Mouse (Mus musculus) forebrain, postnatal 0 days (tissue): Measurements from ENCODE around the gene Rtl8b. TPM values are rescaled to one million over a fixed set of nuclear protein-coding genes. Genes with fewer than 3 reads are reported as not detected.

Source experiments
- ATAC-seq: fragments of 200-750 bp; cut with Nextera tagmentation; 2 replicates; pipeline ENCODE4 v1.8.0; 2017; ENCODE audit warnings: mild to moderate bottlenecking, moderate library complexity
- DNase-seq: peaks from one replicate; pipeline ENCODE4 v3.0.0-alpha.2; 2015
- H3K27ac ChIP-seq: fragments of 300-500 bp; sonication (generic); 2 replicates; pipeline ENCODE4 v1.5.1; 2014; ENCODE audit warnings: low read depth, mild to moderate bottlenecking, antibody characterized with exemption, low read length, moderate library complexity, mixed read lengths
- H3K27me3 ChIP-seq: fragments of 300-500 bp; sonication (generic); 2 replicates; pipeline ENCODE4 v1.6.1; 2014; ENCODE audit warnings: mild to moderate bottlenecking, low read length, mixed read lengths; ENCODE audit not compliant: insufficient read depth
- H3K36me3 ChIP-seq: fragments of 300-500 bp; sonication (generic); 2 replicates; pipeline ENCODE4 v1.6.1; 2014; ENCODE audit warnings: mild to moderate bottlenecking, moderate library complexity; ENCODE audit not compliant: insufficient read depth
- H3K4me1 ChIP-seq: fragments of 300-500 bp; sonication (generic); 2 replicates; pipeline ENCODE4 v1.6.1; 2014; ENCODE audit warnings: antibody characterized with exemption; ENCODE audit not compliant: insufficient read depth
- H3K4me2 ChIP-seq: fragments of 300-500 bp; sonication (generic); 2 replicates; pipeline ENCODE4 v1.6.1; 2014; ENCODE audit warnings: low read depth, mild to moderate bottlenecking, moderate library complexity
- H3K4me3 ChIP-seq: fragments of 300-500 bp; sonication (generic); 2 replicates; pipeline ENCODE4 v1.5.1; 2014; ENCODE audit warnings: low read depth, low read length, mixed read lengths
- H3K9ac ChIP-seq: fragments of 300-500 bp; sonication (generic); 2 replicates; pipeline ENCODE4 v1.6.1; 2014; ENCODE audit warnings: mild to moderate bottlenecking
- H3K9me3 ChIP-seq: fragments of 300-500 bp; sonication (generic); 2 replicates; pipeline ENCODE4 v1.6.1; 2016; ENCODE audit warnings: low read length
- CTCF ChIP-seq: sonication (generic); IDR thresholded peaks from 2 replicates; pipeline ENCODE4 v1.5.1; 2016; ENCODE audit warnings: antibody characterized with exemption, control low read depth, low read depth
- WGBS: fragments of 180-500 bp; shearing (Covaris S2); extraction: QIAGEN DNeasy Blood & Tissue Kit; methylation state at CpG from one replicate; pipeline ENCODE4 v1.1.7; 2014; 5-methylcytosine and 5-hydroxymethylcytosine counted together
- polyA plus RNA-seq: library from polyadenylated mRNA; unstranded; fragments of >200 nt; fragmentation: Nextera tagmentation; extraction: Ambion mirVana; gene quantifications from 2 replicates; pipeline ENCODE4 v1.2.1, GENCODE M21; 2015
- total RNA-seq: library from RNA; depleted of rRNA; stranded (reverse); fragments of >200 nt; gene quantifications from 2 replicates; pipeline ENCODE4 v1.2.3, GENCODE M21; 2014; rRNA removed

The Rtl8b gene
- total RNA-seq (219 and 235 TPM in 2 replicates), polyA plus RNA-seq (204 and 212 TPM in 2 replicates)

GRCm38 (mm10) chrX:53670294-53670693, at the start of gene Rtl8b:
TSS of gene Rtl8b (minus strand) at chrX:53670408.
- H3K27me3 ChIP-seq: no peaks in the 10 kb centered on the region
- WGBS: 27% methylated on average over 12 of the region's 15 CpGs
- ATAC-seq: peak; percentile 96

GRCm38 (mm10) chrX:53716323-53717182, 46.3 kb upstream of the Rtl8b start:
- Histone ChIP-seq H3K9me3 (no peaks in the 10 kb centered on the region), H3K4me2 (peak overlapping the region; percentile 53), H3K36me3 (no peaks in the 10 kb centered on the region), H3K9ac (peak overlapping the region; percentile 53), H3K4me1 (no peaks in the 10 kb centered on the region), H3K27me3 (no peaks in the 10 kb centered on the region), H3K4me3 (peak overlapping the region; percentile 30), H3K27ac (no peak overlapping the region)
- 28% methylated on average over 49 of the region's 49 CpGs for WGBS
- DNase-seq (peak; percentile 54), ATAC-seq (peak; percentile 96)
- TF ChIP-seq CTCF: 0 out of 2 replicates have a peak, but pooled peaks have one; percentile 1

More at GRCm38 (mm10) chrX:53670294-53670693, at the start of gene Rtl8b:
- H3K36me3 ChIP-seq: no peaks in the 10 kb centered on the region
- DNase-seq: peak; percentile 89
- no peak for TF ChIP-seq CTCF
- no peaks in the 10 kb centered on the region for H3K4me1 ChIP-seq
- peak within 1 kb of the TSS; percentile 43 for H3K4me2 ChIP-seq
- H3K27ac ChIP-seq: peak within 1 kb of the TSS; percentile 78
- no peaks in the 10 kb centered on the region for H3K9me3 ChIP-seq
- peak within 1 kb of the TSS; percentile 30 for H3K4me3 ChIP-seq
- peak within 1 kb of the TSS; percentile 33 for H3K9ac ChIP-seq

- peak overlapping the region; percentile 30 for H3K4me3 ChIP-seq
- no peak overlapping the region for H3K27ac ChIP-seq
- no peaks in the 10 kb centered on the region for H3K27me3 ChIP-seq
- 24% methylated on average over 2 of the region's 2 CpGs for WGBS
- no peaks in the 10 kb centered on the region for H3K4me1 ChIP-seq
- H3K4me2 ChIP-seq: peak overlapping the region; percentile 53
- H3K9me3 ChIP-seq: no peaks in the 10 kb centered on the region
- no peaks in the 10 kb centered on the region for H3K36me3 ChIP-seq
- H3K9ac ChIP-seq: peak overlapping the region; percentile 53
- TF ChIP-seq CTCF: no peak
- ATAC-seq (peak; percentile 38), DNase-seq (no peak)
These were observed 45.7 kb upstream of the Rtl8b start for GRCm38 (mm10) chrX:53715942-53716322.

- H3K36me3 ChIP-seq: no peaks in the 10 kb centered on the region
These were observed 32.5 kb upstream of the Rtl8b start for GRCm38 (mm10) chrX:53702673-53703072.

GRCm38 (mm10) chrX:53699225-53699624, 29.0 kb upstream of the Rtl8b start:
- H3K9me3 ChIP-seq: no peaks in the 10 kb centered on the region
- ATAC-seq (no peak), DNase-seq (no peak)
- no peaks in the 10 kb centered on the region for H3K36me3 ChIP-seq
- no peak for TF ChIP-seq CTCF
- H3K4me2 ChIP-seq: no peak overlapping the region
- H3K9ac ChIP-seq: no peak overlapping the region
- 88% methylated on average over 2 of the region's 2 CpGs for WGBS
- H3K4me3 ChIP-seq: no peak overlapping the region
- no peak overlapping the region for H3K27ac ChIP-seq
- H3K27me3 ChIP-seq: no peaks in the 10 kb centered on the region
- no peaks in the 10 kb centered on the region for H3K4me1 ChIP-seq

More at GRCm38 (mm10) chrX:53702673-53703072, 32.5 kb upstream of the Rtl8b start:
- Histone ChIP-seq H3K4me2 (no peak overlapping the region), H3K4me1 (no peaks in the 10 kb centered on the region), H3K9ac (no peak overlapping the region), H3K4me3 (no peak overlapping the region), H3K27ac (no peak overlapping the region), H3K9me3 (no peaks in the 10 kb centered on the region), H3K27me3 (no peaks in the 10 kb centered on the region)
- ATAC-seq (no peak), DNase-seq (no peak)
- 77% methylated on average over 3 of the region's 3 CpGs for WGBS
- no peak for TF ChIP-seq CTCF

GRCm38 (mm10) chrX:53694008-53694777, 24.0 kb upstream of the Rtl8b start:
- 84% methylated on average over 9 of the region's 9 CpGs for WGBS
- no peak overlapping the region for H3K27ac ChIP-seq
- no peaks in the 10 kb centered on the region for H3K4me1 ChIP-seq
- H3K9me3 ChIP-seq: no peaks in the 10 kb centered on the region
- no peak for TF ChIP-seq CTCF
- H3K36me3 ChIP-seq: no peaks in the 10 kb centered on the region
- no peak overlapping the region for H3K4me2 ChIP-seq
- H3K4me3 ChIP-seq: no peak overlapping the region
- no peak overlapping the region for H3K9ac ChIP-seq
- ATAC-seq (no peak), DNase-seq (no peak)
- no peaks in the 10 kb centered on the region for H3K27me3 ChIP-seq
